Mouse (Mus musculus): ENCODE measurements around the gene Tbc1d2b. TPM values are rescaled to one million over a fixed set of nuclear protein-coding genes. Genes with fewer than 3 reads are reported as not detected.

Gene Tbc1d2b
- polyA plus RNA-seq, 1 experiment from 2014 or later = 11.7 TPM

GRCm38 (mm10) chr9:90262063-90262462 lies 8.5 kb downstream of the Tbc1d2b start:
- no peaks in the 10 kb centered on the region for H3K4me1 ChIP-seq
- no peak for ATAC-seq (ENCODE audit: low FRiP score, low read depth)
- no peak overlapping the region for H3K9ac ChIP-seq
- H3K9me3 ChIP-seq = no peaks in the 10 kb centered on the region
- H3K4me3 ChIP-seq = no peak overlapping the region
- no peaks in the 10 kb centered on the region for H3K27me3 ChIP-seq (replicated peaks)
- 68% methylated on average over 3 of the region's 3 CpGs for WGBS
- no peaks in the 10 kb centered on the region for H3K36me3 ChIP-seq
- no peak overlapping the region for H3K27ac ChIP-seq
- no peak overlapping the region for H3K4me2 ChIP-seq (replicated peaks)

- WGBS = 83% methylated on average over 13 of the region's 13 CpGs
Observed at GRCm38 (mm10) chr9:90260600-90261375, 9.8 kb downstream of the Tbc1d2b start.

GRCm38 (mm10) chr9:90260079-90260478 lies 10.5 kb downstream of the Tbc1d2b start:
- no peak for ATAC-seq (ENCODE audit: low FRiP score, low read depth)
- no peaks in the 10 kb centered on the region for H3K4me1 ChIP-seq
- H3K36me3 ChIP-seq = no peaks in the 10 kb centered on the region
- no peaks in the 10 kb centered on the region for H3K9me3 ChIP-seq
- H3K4me2 ChIP-seq (replicated peaks) = no peak overlapping the region
- WGBS = 82% methylated on average over 6 of the region's 6 CpGs
- no peak overlapping the region for H3K27ac ChIP-seq
- H3K9ac ChIP-seq = no peak overlapping the region
- H3K4me3 ChIP-seq = no peak overlapping the region
- H3K27me3 ChIP-seq (replicated peaks) = no peaks in the 10 kb centered on the region

More at GRCm38 (mm10) chr9:90260600-90261375, 9.8 kb downstream of the Tbc1d2b start:
- ATAC-seq (ENCODE audit: low FRiP score, low read depth) = no peak
- H3K9me3 ChIP-seq = no peaks in the 10 kb centered on the region
- no peak overlapping the region for H3K4me2 ChIP-seq (replicated peaks)
- H3K4me1 ChIP-seq = no peaks in the 10 kb centered on the region
- no peak overlapping the region for H3K4me3 ChIP-seq
- H3K36me3 ChIP-seq = no peaks in the 10 kb centered on the region
- no peak overlapping the region for H3K27ac ChIP-seq
- no peak overlapping the region for H3K9ac ChIP-seq
- H3K27me3 ChIP-seq (replicated peaks) = no peaks in the 10 kb centered on the region

- Histone ChIP-seq H3K4me2 (replicated peaks) (no peak overlapping the region), H3K36me3 (no peaks in the 10 kb centered on the region), H3K9me3 (no peaks in the 10 kb centered on the region), H3K9ac (no peak overlapping the region), H3K4me3 (no peak overlapping the region), H3K4me1 (no peaks in the 10 kb centered on the region), H3K27ac (no peak overlapping the region), H3K27me3 (replicated peaks) (no peaks in the 10 kb centered on the region)
- ATAC-seq (ENCODE audit: low FRiP score, low read depth) = no peak
- WGBS = 89% methylated on average over 12 of the region's 12 CpGs
Observed at GRCm38 (mm10) chr9:90259400-90259950, 11.1 kb downstream of the Tbc1d2b start.

- Histone ChIP-seq H3K4me2 (replicated peaks) (no peak overlapping the region), H3K27ac (no peak overlapping the region), H3K4me3 (no peak overlapping the region), H3K36me3 (no peaks in the 10 kb centered on the region), H3K27me3 (replicated peaks) (no peaks in the 10 kb centered on the region), H3K4me1 (no peaks in the 10 kb centered on the region), H3K9ac (no peak overlapping the region), H3K9me3 (no peaks in the 10 kb centered on the region)
- WGBS = 85% methylated on average over 13 of the region's 13 CpGs
- ATAC-seq (ENCODE audit: low FRiP score, low read depth) = no peak
Observed at GRCm38 (mm10) chr9:90257754-90258531, 12.7 kb downstream of the Tbc1d2b start.

- Histone ChIP-seq H3K4me2 (replicated peaks) (no peak overlapping the region), H3K9ac (no peak overlapping the region), H3K4me1 (no peaks in the 10 kb centered on the region), H3K27me3 (replicated peaks) (no peaks in the 10 kb centered on the region), H3K4me3 (no peak overlapping the region), H3K27ac (no peak overlapping the region), H3K36me3 (no peaks in the 10 kb centered on the region), H3K9me3 (no peaks in the 10 kb centered on the region)
- WGBS = 79% methylated on average over 7 of the region's 7 CpGs
- no peak for ATAC-seq (ENCODE audit: low FRiP score, low read depth)
Observed at GRCm38 (mm10) chr9:90257220-90257619, 13.4 kb downstream of the Tbc1d2b start.

- H3K9me3 ChIP-seq = no peaks in the 10 kb centered on the region
- WGBS = 60% methylated on average over 6 of the region's 6 CpGs
- H3K27ac ChIP-seq = no peak overlapping the region
- H3K4me1 ChIP-seq = no peaks in the 10 kb centered on the region
- no peak for ATAC-seq (ENCODE audit: low FRiP score, low read depth)
- no peak overlapping the region for H3K9ac ChIP-seq
- no peak overlapping the region for H3K4me3 ChIP-seq
- H3K4me2 ChIP-seq (replicated peaks) = no peak overlapping the region
- H3K36me3 ChIP-seq = no peaks in the 10 kb centered on the region
- H3K27me3 ChIP-seq (replicated peaks) = no peaks in the 10 kb centered on the region
Observed at GRCm38 (mm10) chr9:90255844-90256405, 14.7 kb downstream of the Tbc1d2b start.

- no peak overlapping the region for H3K4me2 ChIP-seq (replicated peaks)
- no peaks in the 10 kb centered on the region for H3K27me3 ChIP-seq (replicated peaks)
- H3K27ac ChIP-seq = no peak overlapping the region
- H3K9me3 ChIP-seq = no peaks in the 10 kb centered on the region
- H3K36me3 ChIP-seq = no peaks in the 10 kb centered on the region
- H3K9ac ChIP-seq = no peak overlapping the region
- WGBS = 96% methylated on average over 2 of the region's 2 CpGs
- no peaks in the 10 kb centered on the region for H3K4me1 ChIP-seq
- ATAC-seq (ENCODE audit: low FRiP score, low read depth) = no peak
- no peak overlapping the region for H3K4me3 ChIP-seq
Observed at GRCm38 (mm10) chr9:90253181-90253580, 17.4 kb downstream of the Tbc1d2b start.

- Histone ChIP-seq H3K9ac (no peak overlapping the region), H3K27ac (no peak overlapping the region), H3K4me3 (no peak overlapping the region), H3K9me3 (no peaks in the 10 kb centered on the region), H3K36me3 (0 out of 2 replicates have a peak, but pooled peaks cover 4% of the 10 kb centered on the region), H3K4me2 (replicated peaks) (no peak overlapping the region), H3K27me3 (replicated peaks) (no peaks in the 10 kb centered on the region), H3K4me1 (no peaks in the 10 kb centered on the region)
- no peak for ATAC-seq (ENCODE audit: low FRiP score, low read depth)
- 93% methylated on average over 13 of the region's 13 CpGs for WGBS
Observed at GRCm38 (mm10) chr9:90250964-90251750, 19.4 kb downstream of the Tbc1d2b start.

- Histone ChIP-seq H3K27ac (no peak overlapping the region), H3K9me3 (no peaks in the 10 kb centered on the region), H3K4me3 (no peak overlapping the region), H3K9ac (no peak overlapping the region), H3K4me1 (no peaks in the 10 kb centered on the region), H3K4me2 (replicated peaks) (no peak overlapping the region), H3K27me3 (replicated peaks) (no peaks in the 10 kb centered on the region), H3K36me3 (0 out of 2 replicates have a peak, but pooled peaks cover 4% of the 10 kb centered on the region)
- no peak for ATAC-seq (ENCODE audit: low FRiP score, low read depth)
- 90% methylated on average over 5 of the region's 5 CpGs for WGBS
Observed at GRCm38 (mm10) chr9:90250141-90250775, 20.3 kb downstream of the Tbc1d2b start.

GRCm38 (mm10) chr9:90249036-90249435 lies 21.6 kb downstream of the Tbc1d2b start:
- Histone ChIP-seq H3K27me3 (replicated peaks) (no peaks in the 10 kb centered on the region), H3K4me1 (no peaks in the 10 kb centered on the region), H3K4me2 (replicated peaks) (no peak overlapping the region), H3K27ac (no peak overlapping the region), H3K9me3 (no peaks in the 10 kb centered on the region), H3K9ac (no peak overlapping the region), H3K36me3 (0 out of 2 replicates have a peak, but pooled peaks cover 4% of the 10 kb centered on the region), H3K4me3 (no peak overlapping the region)
- 89% methylated on average over 2 of the region's 2 CpGs for WGBS
- no peak for ATAC-seq (ENCODE audit: low FRiP score, low read depth)

All from neural tube, embryonic 12.5 days (tissue).